Mouse (Mus musculus): Measurements from ENCODE around the gene Chga.

Chga gene

DNA sequence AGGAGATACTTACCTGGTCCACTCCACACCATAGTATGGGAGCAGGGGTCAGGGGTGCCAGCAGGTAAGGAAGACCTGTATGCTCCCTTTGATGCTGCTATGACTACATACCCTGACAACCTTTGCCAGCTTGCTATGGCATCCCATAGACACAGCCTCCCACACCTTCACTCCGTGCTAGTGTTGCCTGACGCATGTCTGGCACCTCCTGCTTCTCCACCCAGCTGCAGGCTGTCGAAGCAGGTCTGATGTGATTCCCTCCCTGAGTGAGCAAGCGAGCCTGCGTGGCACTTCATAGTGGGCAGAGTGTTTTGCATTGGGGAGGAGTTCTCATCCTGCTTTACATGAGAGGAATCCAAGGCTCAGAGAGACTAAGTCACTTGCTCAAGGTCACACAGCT lies 2.6 kb downstream of the Chga start:
- no peak for DNase-seq (ENCODE audit: low spot score)

DNA sequence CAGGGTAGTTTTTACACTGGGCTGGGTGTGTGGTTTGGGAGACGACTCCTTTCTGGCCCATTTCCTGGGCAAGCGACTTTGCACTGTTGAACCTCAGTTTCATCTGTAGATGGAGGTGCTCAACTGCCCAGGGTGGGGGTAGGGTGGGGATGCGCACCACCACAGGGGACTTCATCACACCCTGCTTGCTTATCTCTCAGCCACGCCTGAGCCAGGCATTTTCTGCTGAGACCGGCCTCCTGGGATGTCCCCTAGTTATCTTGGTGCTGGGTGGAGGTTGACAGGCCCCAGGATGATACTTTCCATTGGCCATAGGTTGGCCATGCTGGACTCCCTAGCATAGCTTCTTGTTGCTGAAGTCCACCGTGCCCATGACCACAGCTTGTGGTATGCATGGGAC lies 10.3 kb downstream of the Chga start:
- no peak for DNase-seq (ENCODE audit: low spot score)

DNA sequence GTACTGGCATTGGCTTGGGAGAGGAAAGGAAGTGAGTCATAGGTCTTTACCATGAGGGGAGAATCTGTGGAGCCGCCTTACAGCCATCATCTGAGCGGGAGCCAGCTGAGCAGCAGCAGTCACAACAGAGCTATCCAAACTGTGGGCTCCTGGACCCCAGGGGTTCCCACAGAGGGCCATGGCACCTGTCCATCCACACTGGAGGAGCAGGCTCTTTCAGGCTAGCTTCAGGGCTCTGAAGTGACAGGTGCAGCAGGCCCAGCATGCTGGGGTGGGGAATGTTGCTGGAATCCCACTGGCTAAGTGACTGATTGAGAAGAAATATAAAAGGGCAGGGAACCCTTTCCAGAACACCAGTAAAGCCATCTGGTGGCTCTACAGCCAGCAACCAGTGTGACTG lies 12.2 kb downstream of the Chga start:
- no peak for DNase-seq (ENCODE audit: low spot score)

DNA sequence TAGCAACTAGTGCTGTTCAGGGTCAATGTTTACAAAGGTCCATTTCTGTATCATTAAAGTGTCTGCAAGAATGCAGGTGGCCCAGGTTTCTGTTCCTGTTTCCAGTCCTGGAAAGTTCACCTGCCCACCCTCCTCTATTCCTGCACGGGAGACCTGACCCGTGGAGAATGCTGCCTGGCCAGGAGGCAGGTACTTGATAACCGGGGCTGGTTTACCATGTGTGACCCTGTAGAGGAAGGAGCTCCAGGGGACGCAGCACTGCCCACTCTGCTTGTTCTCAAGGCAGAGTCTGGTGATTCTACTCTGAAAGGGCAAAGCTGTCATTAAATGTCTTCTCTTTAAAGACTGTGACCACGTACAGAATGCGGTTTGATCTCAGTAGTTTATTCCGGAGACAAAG lies 13.4 kb downstream of the Chga start:
- no peak for DNase-seq (ENCODE audit: low spot score)

DNA sequence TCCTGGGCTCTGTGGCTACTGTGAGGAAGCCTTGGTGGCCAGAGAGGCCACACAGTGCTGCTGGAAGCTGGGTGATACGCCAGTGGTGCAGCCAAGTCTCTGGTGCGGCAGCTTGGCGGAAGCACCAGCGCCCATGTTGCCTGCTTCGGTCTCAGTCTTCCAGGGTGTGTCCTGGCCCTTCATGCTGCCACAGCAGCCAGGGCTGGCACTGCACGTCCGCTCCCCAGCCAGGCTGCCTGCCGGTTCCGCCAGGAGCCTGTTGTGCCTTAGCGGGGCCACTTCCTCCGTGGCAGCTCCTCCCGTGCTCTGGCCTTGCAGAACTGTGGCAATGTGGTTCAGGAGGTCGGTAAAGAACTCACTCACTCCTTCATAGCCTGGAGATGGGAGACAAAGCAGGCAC lies 15.3 kb downstream of the Chga start:
- DNase-seq (ENCODE audit: low spot score): no peak

DNA sequence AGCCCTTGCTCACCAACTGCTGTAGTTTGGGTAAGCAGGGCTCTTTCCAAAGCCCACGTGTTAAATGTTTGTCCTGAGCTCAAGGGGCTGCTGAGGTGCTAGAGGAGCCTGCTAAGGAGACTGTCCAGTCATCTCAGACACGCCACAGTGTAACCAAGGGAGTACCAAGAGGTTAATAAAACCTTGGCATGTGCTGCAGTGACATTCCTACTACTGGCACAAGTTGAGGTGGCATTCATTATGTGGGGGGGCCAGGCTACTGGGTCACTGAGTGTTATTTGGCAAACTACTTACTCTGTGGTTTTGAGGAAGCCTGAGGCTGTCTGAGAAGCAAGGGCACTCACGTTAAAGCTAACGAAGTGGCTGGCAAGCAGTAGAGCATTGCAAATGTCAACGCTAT lies 16.0 kb downstream of the Chga start:
- DNase-seq (ENCODE audit: low spot score): no peak

DNA sequence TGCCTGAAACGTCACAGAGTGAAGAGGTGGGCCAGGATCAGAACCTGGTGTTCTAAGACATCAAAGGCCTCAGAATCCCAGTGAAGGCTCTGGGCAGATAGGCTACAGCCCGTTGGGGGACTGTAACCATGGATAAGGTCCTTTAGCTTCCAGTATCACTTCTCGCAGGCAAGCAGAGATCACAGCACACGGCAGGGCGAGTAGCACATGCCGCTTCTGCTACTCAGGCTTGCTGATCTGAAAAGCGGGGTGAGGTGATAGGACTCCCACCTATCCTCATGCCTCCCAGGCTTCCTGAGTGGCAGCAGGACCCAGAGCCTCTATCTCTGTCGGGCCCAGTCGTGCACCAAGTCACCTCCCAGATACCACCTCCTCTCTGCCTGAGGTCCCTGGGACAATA lies 16.9 kb downstream of the Chga start:
- no peak for DNase-seq (ENCODE audit: low spot score)

DNA sequence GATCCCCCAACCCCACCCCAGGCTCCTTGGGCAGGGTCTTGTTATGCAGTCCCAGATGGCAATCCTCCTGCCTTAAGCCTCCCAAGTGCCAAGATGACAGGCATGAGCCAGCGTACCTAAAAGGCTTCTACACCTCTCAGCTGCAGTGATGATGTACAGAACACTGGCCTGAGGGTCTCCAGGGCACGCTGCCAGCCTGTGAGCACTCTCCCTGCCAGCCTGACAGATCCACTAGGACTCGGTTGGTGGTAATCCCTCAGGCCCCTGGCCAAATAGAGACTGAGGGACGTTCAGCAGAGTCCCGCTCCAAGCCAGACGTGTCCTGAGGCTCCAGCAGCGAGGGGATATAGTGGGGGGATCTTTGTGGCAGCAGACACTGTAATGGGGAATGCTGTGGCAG lies 18.3 kb downstream of the Chga start:
- no peak for DNase-seq (ENCODE audit: low spot score)

DNA sequence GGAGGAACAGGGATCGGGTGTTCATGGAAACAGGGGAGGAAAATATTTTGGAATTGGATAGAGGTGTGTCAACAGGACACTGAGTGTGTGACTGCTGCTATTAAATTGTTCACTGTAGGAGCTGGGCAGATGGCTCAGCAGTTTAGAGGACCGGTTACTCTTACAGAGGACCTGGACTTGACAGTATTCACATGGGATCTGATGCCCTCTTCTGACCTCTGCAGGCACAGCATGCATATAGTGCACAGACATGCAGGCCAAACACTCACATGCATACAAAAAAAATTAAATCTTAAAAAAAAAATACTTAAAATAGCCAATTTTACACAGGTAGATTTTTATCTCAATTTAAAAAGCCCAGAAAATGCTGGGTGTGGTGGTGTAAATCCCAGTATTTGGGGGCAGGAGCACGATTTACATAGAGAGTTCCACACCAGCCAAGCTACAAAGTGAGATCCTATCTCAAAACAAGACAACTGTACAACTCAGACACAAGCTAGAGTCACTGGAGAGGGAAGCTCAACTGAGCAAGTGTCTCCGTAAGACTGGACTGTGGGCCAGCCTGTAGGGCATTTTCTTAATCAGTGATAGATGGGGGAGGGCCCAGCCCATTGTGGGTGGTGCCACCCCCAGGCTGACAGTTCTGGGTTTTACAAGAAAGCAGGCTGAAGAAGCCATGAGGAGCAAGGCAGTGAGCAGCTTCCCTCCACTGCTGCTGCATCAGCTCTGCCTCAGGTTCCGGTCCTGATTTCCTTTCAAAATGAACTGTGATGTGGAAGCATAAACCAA lies 21.0 kb downstream of the Chga start:
- DNase-seq (ENCODE audit: low spot score): no peak

DNA sequence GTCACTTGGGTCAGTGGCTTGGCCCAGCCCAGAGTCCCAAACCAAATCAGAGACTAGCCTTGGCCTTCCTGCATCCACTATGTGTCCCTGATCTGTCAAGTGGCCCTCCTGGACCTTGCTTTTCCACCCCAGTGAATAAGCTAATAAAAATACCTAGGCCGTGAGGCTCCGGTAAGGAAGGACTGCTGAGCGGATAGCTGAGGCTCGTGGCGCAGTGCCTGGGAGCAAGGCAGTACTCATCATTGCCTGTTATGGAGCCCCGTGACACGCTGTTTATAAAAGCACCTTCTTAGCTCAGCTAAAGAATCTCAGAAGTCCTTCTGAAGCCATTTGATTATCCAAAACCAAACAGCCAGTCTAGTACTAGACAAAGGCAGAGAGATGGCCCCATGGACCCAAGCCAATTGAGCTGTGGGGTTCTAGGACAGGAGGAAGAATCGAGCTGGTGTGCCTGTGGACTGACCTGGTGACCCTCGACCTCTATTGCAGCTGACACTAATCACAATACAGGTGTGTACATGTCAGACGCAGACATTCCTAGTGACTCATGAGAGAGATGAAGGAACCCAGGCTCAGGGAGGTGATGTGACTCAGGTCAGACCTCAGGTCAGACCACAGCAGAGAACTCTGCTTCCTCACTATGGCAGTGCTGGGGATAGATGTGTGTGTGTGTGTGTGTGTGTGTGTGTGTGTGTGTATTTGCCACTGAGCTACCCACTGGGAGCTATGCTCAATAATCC lies 22.1 kb downstream of the Chga start:
- DNase-seq (ENCODE audit: low spot score): no peak

DNA sequence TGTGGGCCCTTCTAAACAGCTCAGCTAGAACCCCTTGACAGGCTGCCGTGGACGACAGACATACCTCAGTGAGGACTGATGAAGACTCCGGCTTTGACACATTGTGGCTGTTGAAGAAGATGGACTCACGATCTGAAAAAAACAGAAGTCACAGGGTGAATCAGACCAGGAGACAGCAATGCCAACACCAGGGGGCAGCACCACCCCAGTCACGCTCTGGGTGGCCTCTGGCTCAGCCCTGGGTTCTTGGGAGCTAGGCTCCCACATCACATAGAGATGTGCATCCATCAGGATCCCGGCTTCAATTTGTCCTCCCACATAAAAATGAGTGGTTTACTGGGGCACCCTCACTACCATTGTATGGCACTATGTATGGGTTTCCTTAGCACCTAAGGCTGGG lies 24.3 kb downstream of the Chga start:
- DNase-seq (ENCODE audit: low spot score): peak; percentile 82

DNA sequence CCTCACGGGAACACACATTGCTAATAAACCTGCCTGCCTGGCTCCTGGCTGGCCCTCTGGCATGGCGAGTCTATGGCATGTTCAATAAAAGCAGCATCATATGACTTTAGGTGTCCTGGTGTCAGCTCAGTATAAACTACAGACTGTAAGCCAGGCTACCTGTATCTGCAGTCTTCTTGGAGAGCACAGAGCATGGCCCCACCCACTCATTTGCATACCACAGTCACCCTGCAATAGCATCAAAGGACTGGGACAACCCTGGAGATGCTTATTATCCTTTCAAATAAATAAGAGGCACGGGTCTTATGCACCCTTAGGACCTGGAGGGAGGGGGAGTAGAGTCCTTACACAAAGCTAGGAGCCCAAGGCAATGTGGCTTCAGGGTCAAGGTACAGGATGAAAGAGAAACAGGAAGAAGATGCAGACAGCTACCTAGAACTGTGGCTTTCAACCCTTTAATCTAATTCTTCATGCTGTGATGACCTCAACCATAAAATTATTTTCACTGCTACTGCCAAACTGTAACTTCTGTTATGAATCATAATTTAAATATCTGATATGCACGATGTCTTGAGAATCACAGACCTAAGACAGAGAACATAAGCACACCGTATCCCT lies 26.9 kb downstream of the Chga start:
- no peak for DNase-seq (ENCODE audit: low spot score)

DNA sequence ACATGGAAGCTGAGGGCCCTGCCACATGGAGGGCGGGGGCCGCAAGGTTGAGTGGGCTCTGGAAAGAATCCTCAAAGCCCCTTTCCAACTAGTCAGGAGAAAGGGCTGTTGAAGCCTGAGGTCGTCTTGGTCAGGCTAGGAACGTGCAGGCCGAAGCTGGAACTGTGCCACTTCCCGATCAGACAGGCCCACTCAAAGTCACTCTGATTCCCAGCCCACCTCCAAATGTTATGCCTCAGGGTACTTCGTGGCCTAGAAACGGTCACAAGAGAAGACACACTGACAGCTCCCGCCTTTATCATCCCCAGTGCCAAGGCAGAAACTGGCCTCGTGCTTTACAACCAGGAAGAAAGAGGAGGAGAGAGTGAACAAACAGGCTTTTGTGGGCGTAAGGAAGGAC lies 27.7 kb downstream of the Chga start:
- no peak for DNase-seq (ENCODE audit: low spot score)

DNA sequence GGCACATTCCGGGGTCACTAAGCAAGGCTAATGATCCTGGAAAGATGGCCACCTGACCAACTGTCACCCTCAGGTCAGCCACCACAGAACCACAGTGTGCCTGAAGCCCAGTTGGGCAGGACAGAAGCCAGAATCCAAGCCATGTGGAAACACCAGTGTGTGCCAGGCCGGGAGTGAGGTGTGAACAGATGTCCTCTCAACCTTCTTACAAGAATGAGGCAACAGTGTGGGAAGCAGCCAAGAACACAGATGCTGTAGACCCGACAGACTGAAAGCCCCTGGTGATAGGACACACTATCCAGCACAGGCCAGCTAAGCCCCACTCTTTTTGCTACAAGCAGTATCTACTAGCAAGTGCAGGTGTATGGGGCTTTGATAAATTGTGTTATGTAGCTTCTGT lies 30.6 kb downstream of the Chga start:
- DNase-seq (ENCODE audit: low spot score): no peak

DNA sequence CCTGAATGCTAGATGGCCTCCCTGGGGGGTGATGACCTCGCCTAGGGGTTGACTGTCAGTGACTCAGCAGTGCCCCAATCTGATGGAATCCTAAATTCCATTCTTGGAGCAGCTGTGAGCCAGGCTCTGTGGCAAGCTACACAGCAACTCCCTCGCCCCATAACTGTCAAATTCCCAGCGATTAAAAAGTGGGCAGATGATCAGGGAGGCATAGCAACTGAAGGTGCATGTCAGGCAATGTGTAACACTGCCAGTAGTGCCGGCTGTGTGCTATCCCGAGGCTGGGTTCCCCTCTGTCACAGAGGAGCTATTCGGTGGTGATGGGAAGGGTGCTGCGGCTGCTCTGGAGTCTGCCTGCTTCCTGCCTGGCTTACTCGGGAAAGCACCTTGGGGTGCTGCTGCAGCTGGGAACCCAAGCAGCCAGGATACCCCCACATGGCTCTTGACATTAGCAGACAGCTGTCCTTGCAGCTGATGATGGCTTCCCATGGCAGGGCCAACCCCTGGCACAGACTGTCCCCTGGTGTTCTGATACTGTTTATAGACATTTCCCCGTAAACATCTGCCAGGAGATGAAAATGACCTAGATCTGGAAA lies 31.6 kb downstream of the Chga start:
- DNase-seq (ENCODE audit: low spot score): no peak

DNA sequence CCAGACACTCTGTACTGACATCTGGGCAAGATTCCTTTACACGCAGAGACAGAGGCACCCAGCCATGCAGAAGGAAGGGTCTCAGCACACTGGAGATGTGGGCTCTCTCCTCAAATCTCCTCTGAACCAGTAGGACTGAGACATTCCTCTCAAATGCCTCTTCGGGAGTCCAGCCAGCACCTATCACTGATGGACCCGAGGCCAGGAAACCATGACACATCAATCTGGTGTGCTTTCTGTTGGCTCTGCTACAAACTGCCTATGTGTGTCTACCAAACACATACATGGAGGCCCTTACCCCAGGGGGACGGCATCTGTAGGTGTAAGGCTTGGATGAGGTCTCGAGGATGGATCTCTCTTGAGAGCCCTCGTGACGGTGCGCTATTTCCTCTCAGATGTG lies 32.3 kb downstream of the Chga start:
- DNase-seq (ENCODE audit: low spot score): no peak

DNA sequence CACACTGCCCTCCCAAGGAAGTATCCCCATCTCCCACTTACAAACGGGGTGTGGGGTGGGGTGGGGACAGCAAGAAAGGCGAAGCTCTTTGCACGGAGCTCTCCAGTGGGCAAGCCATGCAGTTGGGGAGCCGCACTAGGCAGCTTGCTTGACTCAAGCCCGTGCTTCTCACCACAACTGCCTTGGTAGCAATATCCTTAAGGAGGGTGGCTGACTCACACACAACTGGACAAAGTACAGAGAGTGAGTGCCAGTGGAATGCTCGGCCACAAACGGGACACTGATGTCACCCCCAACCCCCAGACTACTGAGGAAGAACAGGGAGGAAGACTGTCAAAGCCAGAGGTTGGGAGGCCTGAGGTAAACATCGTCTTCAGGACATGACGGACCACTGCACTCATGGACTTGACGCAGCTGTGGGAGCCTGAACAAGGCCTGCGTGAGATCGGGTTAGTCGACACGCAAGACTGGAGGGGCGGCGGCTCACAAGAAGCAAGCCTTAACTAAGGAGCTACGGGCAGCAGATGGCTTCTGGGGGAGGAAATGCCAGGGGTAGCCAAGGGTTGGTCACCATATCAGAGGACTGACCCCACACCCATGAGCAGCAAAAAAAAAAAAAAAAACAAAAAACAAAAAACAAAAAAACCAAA lies 36.1 kb downstream of the Chga start:
- DNase-seq (ENCODE audit: low spot score): no peak

DNA sequence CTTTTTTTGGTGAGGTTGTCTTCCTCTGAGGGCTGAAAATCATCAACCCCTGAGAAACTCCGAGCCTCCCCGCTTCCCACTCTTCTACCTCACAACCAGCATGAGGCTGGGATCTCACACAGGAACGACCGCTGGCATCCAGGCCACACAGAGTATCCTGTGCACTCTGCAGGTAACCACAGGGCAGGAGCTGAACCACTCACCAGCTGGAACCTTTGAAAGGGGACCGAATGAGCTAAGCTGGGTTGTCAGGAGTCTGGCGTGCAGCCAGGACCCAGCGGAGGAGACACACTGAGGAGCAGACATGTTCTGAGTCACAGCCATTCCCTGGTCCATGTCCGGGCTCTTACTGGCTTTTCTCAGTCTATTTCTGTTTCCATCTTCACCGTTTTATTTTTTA lies 38.9 kb downstream of the Chga start:
- DNase-seq (ENCODE audit: low spot score): no peak

DNA sequence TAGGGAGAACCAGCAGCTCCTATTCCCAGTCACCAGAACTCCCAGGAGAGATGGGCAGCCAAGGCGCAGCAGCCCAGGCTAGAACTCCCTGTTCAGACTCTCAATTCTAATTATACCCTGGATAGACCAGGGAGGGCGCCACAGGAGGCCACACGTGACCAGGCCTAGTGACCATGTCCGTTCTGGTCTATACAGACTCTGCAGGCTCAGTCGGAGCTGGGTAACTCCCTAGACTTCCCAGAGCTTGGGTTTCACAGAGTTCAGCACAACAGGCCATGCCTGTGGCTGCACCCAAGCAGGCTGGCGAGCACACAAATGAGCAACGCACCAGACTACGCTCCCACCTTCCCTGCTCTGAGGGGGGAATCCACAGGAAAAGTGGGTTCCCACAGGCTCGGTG lies 39.9 kb downstream of the Chga start:
- DNase-seq (ENCODE audit: low spot score): no peak

DNA sequence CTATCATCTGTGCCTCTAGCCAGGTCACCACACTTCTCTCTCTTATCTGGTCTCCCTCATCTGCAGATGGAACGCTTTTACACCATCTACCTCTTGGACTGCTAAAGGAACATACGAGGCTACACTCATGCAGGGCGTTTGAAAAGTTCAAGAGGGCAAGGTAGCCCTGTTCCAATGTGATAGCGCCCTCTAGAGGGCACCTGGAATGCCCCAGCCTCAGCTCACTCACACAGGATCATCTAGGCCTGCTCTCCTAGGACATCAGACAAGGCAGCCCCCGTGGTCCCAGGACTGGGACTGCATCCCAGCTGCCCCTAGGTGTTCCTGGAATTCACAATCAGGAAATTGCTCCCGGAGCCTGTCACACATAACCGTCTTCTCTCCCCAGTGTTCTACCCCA lies 41.6 kb downstream of the Chga start:
- no peak for DNase-seq (ENCODE audit: low spot score)

DNA sequence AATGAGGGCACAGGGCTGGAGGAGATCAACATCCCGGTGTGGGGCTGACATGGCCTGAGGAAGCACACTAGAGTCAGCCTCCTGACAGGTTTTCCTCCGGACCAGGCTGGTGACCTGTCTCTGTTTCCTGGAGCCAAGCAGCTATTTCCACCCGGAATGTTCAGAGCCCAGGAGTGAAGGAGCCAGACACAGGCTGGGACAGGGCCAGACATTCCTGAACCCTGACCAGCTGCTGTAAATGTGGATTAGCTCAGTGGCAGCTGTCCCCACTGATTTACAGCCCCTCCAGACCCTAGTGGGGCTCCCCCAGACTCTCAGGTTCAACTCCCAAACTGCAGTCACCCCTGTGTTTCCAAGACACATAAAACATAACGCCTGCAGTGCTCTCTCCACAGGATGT lies 42.7 kb downstream of the Chga start:
- no peak for DNase-seq (ENCODE audit: low spot score)

DNA sequence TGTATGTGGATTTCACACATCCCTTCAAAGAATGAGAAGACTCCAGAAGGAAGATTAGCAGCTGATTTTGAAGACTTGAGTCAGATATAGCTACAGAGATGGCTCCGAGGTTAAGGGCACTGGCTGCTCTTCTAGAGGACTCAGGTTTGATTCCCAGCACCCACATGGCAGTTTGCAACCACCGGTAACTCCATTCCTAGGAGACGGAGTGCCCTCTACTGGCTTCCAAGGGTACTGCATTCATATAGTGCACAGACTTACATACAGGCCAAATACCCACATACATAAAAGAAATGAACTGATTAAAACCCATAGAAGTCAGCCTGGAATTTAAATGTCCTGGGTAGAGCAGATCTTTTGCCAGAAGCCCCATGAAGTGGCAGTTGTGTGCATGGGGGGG lies 43.8 kb downstream of the Chga start:
- no peak for DNase-seq (ENCODE audit: low spot score)

DNA sequence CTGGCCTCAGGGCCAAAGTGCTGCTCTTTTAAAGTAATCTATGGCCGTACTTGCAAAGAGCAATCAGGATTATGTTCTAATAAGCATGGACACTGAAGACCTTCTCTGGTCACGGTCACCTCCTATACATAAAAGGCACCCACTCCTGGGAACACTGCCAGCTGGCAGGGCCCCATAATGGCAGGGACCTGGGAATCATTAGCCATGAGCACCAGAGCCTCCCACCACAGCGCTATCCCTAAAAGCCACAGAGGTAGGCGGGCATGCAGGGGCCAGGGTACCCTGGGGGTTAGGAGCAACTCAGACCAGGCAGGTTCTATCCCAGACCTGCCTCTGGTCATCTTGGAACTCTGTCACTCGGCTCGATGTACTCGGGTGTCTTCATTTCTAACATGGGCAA lies 45.0 kb downstream of the Chga start:
- DNase-seq (ENCODE audit: low spot score): no peak
